Mouse (Mus musculus): ENCODE measurements around the gene Treml1. TPM values are rescaled to one million over a fixed set of nuclear protein-coding genes. Genes with fewer than 3 reads are reported as not detected.
"Not testable (repeated sequence)": the region's sequence is repeated elsewhere in the genome, so short reads cannot be mapped to it uniquely, and the experiment has no call there.

Treml1 gene
- total RNA-seq (2021): under 1 TPM in 1 of 2 experiments, not detected in 1; 0.44 TPM
- long read RNA-seq, experiment 1: 0 reads
- long read RNA-seq, experiment 2: 0 reads

DNA sequence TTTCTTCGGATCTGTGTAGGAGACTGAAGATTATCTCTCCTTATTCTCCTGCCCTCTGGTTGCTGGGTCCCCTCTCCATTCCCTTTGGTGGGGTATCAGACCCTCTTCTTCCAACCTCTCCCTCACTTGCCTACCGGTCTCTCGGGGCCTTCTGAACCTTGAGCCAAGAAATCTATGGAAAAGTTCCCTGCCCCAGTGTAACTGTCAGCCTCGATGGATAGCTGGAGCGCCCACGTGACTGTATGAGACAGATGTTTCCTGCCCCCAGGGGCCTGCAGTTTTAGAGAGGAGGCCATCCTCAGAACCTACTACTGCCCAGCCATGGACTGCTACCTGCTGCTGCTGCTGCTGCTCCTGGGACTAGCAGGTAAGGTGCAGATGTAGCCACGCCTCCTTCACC lies at the start of gene Treml1:
Gene Treml1 (plus strand): TSS at position 301 of the 400 bp plus-strand sequence.
- no peak for DNase-seq (ENCODE audit: low spot score in 2 of 2)
- intact Hi-C loops (cut with DNase I): no loop called here

DNA sequence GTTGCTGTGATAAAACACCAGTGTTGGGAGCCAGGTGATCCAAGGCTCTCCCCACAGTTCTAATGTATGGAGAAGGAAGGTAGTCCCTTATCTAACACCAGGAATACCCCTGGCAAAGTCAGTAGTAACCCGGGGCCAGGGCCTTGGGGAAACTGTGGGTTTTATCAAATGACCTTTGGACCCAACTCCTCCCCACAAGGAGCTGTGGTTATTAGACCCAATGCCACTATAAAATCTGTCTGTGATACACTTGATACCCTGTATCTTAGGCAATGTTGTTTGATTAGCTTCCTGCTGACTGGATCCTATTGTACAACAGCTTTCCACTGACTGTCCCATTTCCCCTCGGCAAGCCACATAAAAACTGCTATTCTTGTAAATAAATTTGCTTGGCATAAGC lies 47.6 kb upstream of the Treml1 start:
- intact Hi-C loops (cut with DNase I): no loop called here
- DNase-seq (ENCODE audit: low spot score in 2 of 2): no peak

DNA sequence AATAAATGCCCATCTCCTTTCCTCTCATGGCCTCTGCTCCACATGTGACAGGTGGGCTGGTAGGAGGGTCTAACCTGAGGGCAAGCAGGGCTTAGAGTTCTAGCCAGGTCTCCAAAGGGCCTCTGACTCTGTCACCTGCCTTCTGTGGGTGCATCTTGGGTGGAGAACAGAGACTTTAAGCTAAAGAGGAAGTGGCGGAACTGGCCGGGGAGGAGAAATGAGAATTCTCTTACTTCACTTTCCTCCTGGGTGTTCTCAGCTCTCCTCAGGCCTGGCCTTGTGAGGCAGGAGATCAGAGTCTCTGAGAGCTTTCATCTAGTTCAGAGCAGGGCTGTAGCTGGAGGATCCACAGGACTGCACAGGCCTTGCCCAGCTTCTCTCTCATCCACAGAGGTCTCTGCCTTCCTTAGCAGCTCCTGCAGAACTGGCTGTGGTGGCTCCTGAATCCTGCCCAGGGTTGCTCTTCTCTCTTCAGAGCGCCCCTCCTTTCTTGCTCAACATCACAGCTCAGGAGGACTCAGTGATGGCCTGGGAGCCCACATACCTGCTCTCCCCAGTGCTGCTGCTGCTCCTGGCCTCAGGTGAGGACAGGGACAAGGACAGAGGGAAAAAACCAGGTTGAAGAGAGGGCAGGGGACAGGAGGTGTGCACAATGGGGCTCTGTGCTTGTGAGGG lies 43.7 kb upstream of the Treml1 start, which contains the start of gene B430306N03Rik:
Gene B430306N03Rik (plus strand): TSS at position 237 of the 675 bp plus-strand sequence.
- intact Hi-C loops (cut with DNase I); DNase-seq (ENCODE audit: low spot score in 2 of 2): not testable (repeated sequence)

DNA sequence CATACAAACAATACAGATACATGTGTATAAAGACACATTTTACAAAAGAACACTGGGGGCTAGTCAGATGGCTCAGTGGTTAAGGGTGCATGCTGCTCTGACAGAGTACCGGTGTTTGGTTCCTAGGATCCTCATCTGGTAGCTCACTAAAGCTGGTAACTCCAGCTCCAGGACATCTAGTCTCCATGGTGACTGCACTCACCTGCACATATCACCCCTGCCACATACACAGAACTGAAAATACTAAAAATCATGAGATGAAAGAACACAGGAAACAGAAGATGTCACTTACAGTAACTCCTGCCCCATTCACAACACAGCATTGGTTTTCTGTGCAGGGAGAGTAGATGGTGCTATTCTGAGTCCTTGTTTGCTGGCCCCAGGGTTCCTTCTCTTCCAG lies 41.0 kb upstream of the Treml1 start:
- intact Hi-C loops (cut with DNase I): no loop called here
- no peak for DNase-seq (ENCODE audit: low spot score in 2 of 2)

DNA sequence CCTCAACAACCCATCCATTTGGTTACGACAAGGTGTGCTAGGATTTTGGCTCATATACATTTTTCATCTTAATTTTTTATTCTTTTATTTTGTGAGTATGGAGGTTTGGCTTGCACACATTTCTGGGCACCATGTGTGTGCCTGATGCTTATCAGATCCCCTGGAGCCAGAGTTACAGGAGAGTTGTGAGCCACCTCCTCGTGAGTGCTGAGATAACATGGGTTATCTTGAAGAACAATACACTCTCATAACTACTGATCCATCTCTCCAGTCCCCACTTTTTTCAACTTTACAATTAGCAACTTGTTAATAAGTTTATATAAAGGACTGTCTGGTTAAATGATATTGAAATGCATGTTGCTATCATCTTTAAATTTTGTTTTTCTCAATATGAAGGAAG lies 38.4 kb upstream of the Treml1 start:
- intact Hi-C loops (cut with DNase I): no loop called here
- no peak for DNase-seq (ENCODE audit: low spot score in 2 of 2)

DNA sequence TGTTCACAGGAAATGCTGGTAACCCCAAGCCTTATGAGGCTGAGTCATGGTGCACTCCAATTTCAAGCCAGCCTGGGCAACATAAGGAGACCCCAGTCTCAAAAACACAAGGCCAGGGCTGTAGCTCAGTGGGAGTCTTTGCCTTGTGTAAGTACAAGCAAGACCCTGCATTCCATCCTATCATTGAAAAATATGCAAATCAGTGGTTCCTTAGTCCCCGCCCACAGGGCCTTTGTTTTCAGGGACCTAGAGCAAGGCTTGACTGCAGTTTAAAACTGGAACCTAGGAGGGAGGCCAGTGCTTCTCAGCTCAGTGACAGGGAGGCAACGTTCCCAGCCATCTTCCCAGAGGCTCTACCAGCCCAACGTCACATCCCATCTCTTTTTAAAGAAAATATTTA lies 36.5 kb upstream of the Treml1 start:
- no peak for DNase-seq (ENCODE audit: low spot score in 2 of 2)

DNA sequence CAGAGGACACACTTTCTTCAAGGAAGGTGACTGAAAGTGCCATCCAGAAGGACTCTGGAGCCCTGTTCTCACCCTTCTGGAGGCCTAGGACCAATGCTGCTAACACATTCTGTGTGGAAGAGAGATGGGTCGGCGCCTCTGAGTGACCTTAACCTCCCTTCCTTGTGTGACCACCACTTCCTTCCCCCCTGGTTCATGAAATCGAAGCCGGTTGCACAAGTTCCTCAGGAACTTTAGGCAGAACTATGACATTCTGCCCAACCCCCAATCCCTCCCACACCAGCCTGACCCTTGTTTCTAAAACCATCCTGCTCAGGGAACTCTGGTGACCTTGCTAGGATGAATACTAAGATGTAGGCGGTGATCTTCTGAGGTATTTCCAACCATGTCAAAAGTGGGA lies 35.5 kb upstream of the Treml1 start:
- DNase-seq (ENCODE audit: low spot score in 2 of 2): no peak
- intact Hi-C loops (cut with DNase I): no loop called here

More for the DNA sequence above, 36.5 kb upstream of the Treml1 start:
- intact Hi-C loops (cut with DNase I): no loop called here

DNA sequence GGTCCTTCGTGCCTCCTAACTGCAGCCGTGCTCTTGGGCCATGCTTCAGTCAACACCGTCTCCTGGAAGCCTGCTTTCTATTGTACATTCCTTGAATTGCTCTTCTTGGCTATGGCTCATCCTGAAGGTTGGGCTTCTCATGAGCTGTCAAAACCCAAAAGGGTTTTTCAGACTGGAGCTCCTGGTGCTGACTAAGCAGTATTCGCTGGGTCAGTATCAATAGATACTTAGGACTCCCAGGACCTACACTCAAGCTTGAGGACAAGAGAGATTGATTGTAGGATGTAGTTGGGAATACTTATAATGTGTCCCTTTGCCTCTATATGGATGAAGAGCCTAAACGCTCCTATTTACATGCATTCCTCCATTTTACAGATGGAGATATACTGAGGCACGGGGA lies 34.6 kb upstream of the Treml1 start:
- DNase-seq (ENCODE audit: low spot score in 2 of 2): no peak
- intact Hi-C loops (cut with DNase I): no loop called here

DNA sequence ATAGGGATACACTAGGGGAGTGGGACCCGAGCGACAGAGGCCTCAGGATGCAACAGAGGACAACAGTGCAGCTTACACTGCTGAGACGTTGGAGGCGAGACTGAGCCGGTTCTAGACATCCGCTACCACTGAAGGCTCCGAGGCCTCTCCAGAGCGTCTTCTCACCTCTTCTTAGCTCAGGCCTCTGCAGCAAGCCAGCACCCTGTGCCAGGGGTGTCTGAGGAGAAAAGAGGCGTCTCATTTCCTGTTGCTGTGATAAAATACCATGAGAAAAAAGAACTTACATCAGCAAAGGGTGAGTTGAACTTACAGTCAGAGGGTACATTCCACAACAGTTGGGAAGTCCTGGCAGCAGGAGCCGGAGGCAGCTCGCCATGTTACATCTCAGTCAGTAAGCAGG lies 34.1 kb upstream of the Treml1 start:
- DNase-seq (ENCODE audit: low spot score in 2 of 2): no peak
- intact Hi-C loops (cut with DNase I): loop anchor here (2.0 kb wide), 1 partner anchor 47 kb away; no protein-coding TSS in a partner anchor

DNA sequence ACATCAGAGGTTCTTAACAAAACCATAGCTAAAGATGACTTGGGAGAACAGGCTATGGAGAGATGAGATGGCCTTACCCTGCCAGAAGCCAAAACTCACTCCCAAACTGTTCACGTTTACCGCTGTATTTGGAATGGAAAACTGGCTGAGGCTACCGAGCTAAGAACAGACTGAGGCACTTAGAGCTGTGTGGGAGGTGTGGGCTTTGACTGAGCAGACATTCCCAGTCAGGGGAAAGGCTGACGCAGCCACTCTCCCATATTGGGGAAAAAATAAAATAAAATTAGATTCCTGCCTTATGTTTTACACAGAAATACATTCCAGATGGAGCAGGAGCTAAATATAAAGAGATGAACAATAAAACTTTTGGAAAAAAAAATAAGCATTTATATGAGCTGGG lies 33.1 kb upstream of the Treml1 start:
- intact Hi-C loops (cut with DNase I): loop anchor here (2.0 kb wide), 1 partner anchor 46 kb away; no protein-coding TSS in a partner anchor
- DNase-seq (ENCODE audit: low spot score in 2 of 2): peak; percentile 77 to 86

DNA sequence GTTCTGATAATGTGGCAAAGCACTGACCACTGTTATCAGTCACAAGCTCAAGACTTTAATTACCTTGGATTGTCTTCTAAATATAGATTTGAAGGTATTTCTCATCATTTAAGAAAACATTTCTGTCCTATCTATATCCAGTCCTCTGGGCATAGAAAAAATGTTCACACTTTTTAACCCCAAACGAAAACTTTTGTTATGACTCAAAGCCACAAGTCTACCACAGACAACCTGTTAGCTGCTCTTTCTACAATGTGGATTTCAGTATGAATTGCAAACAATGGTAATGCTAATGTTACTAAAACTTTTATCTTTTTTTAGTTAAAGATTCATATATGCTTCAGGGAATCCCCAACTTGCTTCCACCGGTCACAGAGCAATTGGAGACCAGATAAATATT lies 27.2 kb upstream of the Treml1 start:
- intact Hi-C loops (cut with DNase I): no loop called here
- no peak for DNase-seq (ENCODE audit: low spot score in 2 of 2)

DNA sequence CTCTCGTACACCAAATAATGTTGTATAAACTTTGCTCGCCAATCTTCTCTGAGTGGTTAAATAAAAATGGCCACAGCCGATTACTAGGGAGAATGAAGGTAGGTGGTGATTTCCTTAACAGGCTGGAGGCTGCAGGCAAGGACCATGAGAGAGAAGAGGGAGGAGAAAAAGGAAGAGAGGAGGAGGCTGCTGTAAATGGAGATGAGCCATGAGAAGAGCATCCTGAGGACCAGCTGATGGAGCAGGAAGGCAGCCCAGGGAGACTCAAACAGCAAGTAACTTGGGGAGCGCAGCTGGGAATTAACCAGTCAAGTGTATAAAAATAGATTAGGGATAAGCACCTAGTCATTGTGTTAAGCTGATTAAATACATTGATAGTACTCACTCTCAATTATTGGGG lies 25.5 kb upstream of the Treml1 start:
- DNase-seq (ENCODE audit: low spot score in 2 of 2): no peak
- intact Hi-C loops (cut with DNase I): no loop called here

DNA sequence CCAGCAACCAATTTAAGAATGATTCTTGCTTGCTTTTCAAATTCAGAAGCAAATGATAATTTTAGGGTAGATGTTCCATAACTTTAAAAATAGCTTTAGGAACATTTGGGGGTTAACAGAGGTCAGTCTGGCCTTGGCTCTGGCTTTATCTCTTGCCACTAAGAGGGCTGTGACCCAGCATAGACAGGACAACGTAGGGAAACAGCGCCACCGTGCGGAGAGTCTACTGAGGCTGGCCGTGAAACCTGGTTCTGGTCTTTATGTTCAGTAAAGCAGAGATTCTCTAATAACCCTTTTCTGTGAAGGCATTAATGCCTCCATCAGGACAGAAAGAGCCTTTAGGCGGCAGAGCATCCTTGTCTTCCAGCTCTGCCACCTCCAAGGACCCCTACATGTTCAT lies 22.9 kb upstream of the Treml1 start:
- intact Hi-C loops (cut with DNase I): loop anchor here (1.0 to 5.0 kb wide), 4 partner anchors 62 to 465 kb away; partner anchors contain the start of gene Nfya
- DNase-seq (ENCODE audit: low spot score in 2 of 2): peak; percentile 78 to 89

DNA sequence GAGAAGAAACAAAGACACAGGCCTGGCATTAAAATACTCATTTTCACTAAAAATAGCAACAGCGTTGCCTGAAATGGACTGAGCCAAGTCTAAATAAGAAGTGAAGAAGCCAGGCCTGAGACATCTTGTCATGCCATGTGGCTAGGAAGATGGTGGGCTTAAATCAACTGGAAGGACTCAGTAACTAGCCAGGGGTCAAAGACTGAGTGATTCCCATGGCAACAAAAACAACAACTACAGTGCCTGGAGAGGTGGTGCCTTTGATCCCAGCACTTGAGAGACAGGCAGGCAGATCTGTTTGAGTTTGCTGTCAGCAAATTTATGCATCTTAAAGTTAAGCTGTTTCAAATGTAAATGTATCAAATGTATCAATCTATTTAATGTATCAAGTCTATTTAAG lies 19.4 kb upstream of the Treml1 start:
- DNase-seq (ENCODE audit: low spot score in 2 of 2): no peak
- intact Hi-C loops (cut with DNase I): no loop called here

DNA sequence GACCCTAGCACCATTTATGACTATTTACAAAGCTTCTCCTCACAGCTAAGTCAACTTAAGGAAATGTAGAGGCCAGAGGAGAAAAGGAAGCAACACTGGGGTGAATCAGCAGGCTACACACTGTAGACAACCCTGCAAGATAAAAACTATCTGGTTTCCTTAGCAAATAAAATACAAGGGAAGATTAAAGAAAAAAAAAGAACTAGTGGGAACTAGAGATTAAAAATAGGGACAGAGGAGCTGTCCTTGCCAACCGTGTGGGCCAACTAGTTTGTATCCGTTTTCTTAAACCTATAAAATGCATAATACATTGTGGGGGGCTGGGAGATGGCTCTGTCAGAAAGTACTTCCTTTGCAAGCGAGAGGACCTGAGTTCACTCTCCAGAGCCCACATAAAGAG lies 17.8 kb upstream of the Treml1 start:
- DNase-seq (ENCODE audit: low spot score in 2 of 2): no peak

DNA sequence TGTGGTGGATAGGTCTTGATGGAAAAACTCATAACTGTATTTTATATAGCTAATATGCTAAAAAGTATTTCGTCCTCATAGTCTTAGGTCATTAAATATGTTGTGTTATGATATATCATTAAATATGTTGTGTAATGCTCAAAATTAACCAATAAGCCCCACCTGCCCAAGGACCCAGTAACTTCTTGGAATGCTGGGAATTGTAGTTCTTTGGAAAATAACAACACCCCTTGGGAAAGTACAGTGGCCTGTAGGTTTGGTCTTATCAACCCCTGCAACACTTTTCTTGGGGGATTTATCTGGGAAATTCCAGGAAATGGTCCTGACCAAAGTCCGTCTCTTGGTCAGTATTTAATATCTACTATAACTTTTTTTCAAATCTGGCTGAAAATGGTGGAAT lies 16.7 kb upstream of the Treml1 start:
- intact Hi-C loops (cut with DNase I): no loop called here

More for the DNA sequence above, 17.8 kb upstream of the Treml1 start:
- intact Hi-C loops (cut with DNase I): no loop called here

DNA sequence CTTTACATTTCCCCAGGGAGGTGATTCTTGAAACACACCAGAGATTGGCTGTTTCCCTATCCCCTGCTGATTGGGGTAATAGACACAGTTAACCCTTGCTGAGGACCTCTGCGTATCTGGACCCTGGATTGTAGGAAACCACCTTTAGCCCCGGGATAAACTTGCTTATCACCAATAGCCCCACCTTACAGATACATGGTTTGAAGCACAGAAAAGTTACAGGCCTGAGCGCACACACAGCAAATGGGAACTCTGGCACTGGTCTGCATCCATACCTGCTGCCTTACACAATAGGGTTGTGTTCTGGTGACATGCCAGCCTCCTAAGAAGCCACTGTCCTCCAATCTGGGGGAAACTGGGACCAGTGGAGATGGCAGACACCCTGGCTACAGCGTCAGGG lies 13.9 kb upstream of the Treml1 start:
- DNase-seq (ENCODE audit: low spot score in 2 of 2): no peak
- intact Hi-C loops (cut with DNase I): no loop called here

More for the DNA sequence above, 16.7 kb upstream of the Treml1 start:
- DNase-seq (ENCODE audit: low spot score in 2 of 2): no peak

DNA sequence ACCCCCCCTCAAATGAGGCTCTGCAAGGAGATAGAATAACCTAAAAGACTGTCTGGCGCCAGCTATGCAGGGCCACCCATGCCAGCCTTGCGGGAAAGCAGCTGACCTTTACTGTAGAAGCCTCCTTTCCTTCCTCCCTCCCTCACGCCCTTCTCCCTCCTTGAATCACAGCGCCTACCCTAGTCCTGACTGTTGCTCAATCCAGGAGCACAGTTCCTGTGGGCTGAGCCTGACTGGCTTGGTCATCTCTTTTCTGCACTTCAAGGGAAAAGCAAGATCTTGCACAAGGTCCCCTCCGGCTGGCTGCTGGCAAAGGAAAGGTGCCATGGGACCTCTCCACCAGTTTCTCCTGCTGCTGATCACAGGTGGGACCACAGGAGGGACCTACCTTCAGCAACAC lies 13.5 kb upstream of the Treml1 start, which contains the start of gene Trem2:
Gene Trem2 (plus strand): TSS at position 171 of the 400 bp plus-strand sequence.
- DNase-seq (ENCODE audit: low spot score in 2 of 2): no peak
- intact Hi-C loops (cut with DNase I): no loop called here

DNA sequence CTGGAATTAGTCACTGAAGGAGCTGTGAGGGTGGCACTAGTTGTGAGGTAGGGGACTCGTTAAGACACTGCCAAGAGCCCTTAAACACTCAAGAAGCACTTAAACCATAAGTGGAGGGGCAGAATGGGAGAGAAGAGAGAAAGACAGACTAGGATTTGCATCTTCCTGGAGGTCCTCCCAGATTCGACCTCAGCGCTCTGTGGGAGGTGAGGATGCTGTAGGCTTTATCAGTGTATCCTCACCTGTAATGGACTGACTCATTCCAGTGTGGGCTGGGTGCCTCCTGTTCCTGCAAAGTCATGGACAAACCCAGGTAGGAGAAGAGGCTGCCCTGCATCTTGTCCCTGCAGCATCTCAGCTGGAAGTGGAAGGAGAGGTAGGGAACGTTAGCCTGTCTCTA lies 12.9 kb upstream of the Treml1 start:
- DNase-seq (ENCODE audit: low spot score in 2 of 2): no peak
- intact Hi-C loops (cut with DNase I): no loop called here

DNA sequence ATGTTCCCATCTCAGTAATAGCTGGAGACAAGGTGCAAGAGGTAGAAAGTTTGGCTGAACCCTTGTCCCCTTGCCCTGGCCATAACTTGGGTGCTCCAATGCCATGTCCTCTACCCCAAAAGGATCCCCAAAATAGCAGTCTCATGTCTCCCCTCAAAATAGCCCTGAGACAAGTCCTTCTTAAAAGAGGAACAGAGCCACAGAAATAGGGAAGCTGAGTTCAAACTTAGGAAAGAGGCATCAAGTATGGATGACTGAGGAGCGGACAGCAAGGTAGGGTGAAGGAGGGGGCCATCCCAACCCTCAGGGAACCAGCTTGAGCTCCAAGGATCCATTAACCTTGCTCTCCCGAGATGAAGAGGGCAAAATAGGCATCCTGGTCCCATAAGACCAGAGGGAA lies 12.4 kb upstream of the Treml1 start:
- intact Hi-C loops (cut with DNase I): no loop called here
- DNase-seq (ENCODE audit: low spot score in 2 of 2): no peak

DNA sequence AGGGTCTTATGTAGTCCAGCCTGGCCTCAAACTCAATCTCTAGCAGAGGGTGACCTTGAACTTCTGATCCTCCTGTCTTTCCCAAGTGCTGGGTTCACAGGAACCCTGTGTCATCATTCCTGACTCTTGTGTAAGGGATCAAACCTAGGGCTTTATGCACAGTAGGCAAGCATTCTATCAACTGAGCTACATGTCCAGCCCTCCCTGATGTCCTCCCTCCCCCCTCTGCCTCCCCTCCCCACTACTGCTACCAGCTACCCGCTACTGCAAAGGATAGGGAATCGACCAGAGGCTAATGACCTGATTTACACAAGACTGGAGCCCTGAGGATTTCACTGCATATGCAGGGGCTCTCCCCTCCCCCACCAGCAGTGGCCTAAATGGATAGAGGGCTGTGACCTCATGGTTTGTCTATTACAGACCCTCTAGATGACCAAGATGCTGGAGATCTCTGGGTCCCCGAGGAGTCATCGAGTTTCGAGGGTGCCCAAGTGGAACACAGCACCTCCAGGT lies 9.0 kb upstream of the Treml1 start:
- intact Hi-C loops (cut with DNase I): no loop called here
- no peak for DNase-seq (ENCODE audit: low spot score in 2 of 2)

Measured in left cerebral cortex, postnatal 14 days (tissue).